Mouse (Mus musculus): ENCODE results near the gene BC004004.

The BC004004 gene

DNA sequence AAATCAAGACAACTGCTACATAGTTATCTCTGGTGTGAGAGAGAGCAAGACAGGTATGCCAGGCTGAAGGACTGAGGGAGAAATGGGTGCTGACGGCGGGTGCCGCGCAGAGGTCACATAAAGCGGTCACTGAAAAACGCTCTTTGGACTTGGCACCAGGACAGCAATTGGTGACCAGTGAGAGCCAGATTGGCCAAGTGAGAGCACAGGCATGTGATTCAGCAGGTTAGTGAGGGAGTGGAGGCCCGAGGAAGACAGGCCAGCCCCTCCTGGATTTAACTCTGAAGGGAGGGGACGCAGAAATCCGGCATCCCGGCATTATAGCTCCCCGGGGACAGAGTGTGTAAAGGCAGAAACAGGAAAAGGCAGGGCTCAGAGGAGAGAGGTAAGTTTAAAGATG, 5.3 kb downstream of the BC004004 start:
- peaks cover 12% of the 10 kb centered on the region for H3K36me3 ChIP-seq (ENCODE audit: insufficient read depth, low read length)
- H3K9me3 ChIP-seq (ENCODE audit: low read length) = no peaks in the 10 kb centered on the region
- TF ChIP-seq NANOG (IDR thresholded peaks at IDR 0.05; ENCODE audit: borderline replicate concordance, low read length) = no peak
- H3K27me3 ChIP-seq (ENCODE audit: insufficient read depth, low read length) = no peaks in the 10 kb centered on the region
- peak overlapping the region; percentile 35; the same call in 1 of the 2 replicates for H3K4me3 ChIP-seq (replicated peaks; ENCODE audit: low read length)
- H3K4me1 ChIP-seq (replicated peaks; ENCODE audit: low read depth, low read length) = peaks cover 72% of the 10 kb centered on the region

DNA sequence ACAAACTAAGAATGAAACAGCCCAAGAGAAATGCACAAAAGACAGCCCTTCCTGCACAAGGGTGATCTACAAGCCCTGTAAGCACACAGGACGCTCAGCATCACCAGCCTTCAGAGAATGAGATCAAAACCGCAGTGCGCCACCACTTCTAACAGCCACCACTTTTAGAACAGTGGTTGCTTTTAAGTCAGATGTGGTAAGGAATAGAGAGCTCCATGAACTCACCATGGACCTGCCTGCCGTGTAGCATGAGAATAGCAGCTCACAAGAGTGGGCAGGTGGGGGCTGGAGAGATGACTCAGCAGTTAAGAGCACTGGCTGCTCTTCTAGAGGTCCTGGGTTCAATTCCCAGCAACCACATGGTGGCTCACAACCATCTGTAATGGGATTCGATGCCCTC, 11.8 kb downstream of the BC004004 start:
- Histone ChIP-seq H3K4me1 (replicated peaks; ENCODE audit: low read depth, low read length) (peaks cover 80% of the 10 kb centered on the region), H3K9me3 (ENCODE audit: low read length) (peaks cover 2% of the 10 kb centered on the region; the same call in 1 of the 2 replicates), H3K4me3 (replicated peaks; ENCODE audit: low read length) (0 out of 2 replicates have a peak overlapping the region, but pooled peaks have one; percentile 1), H3K36me3 (ENCODE audit: insufficient read depth, low read length) (peaks cover 56% of the 10 kb centered on the region), H3K27me3 (ENCODE audit: insufficient read depth, low read length) (no peaks in the 10 kb centered on the region)
- TF ChIP-seq CTCF (conservative IDR thresholded peaks at IDR 0.05; ENCODE audit: low read length) = no peak
- TF ChIP-seq POU5F1 (IDR thresholded peaks at IDR 0.05; ENCODE audit: borderline replicate concordance, low read length) = no peak
- no peak for TF ChIP-seq NANOG (IDR thresholded peaks at IDR 0.05; ENCODE audit: borderline replicate concordance, low read length)

- Histone ChIP-seq H3K36me3 (ENCODE audit: insufficient read depth, low read length) (peaks cover 63% of the 10 kb centered on the region), H3K9me3 (ENCODE audit: low read length) (peaks cover 10% of the 10 kb centered on the region), H3K27me3 (ENCODE audit: insufficient read depth, low read length) (no peaks in the 10 kb centered on the region), H3K4me3 (replicated peaks; ENCODE audit: low read length) (no peak overlapping the region), H3K4me1 (replicated peaks; ENCODE audit: low read depth, low read length) (peaks cover 71% of the 10 kb centered on the region)
- TF ChIP-seq CTCF (conservative IDR thresholded peaks at IDR 0.05; ENCODE audit: low read length) (no peak), POU5F1 (IDR thresholded peaks at IDR 0.05; ENCODE audit: borderline replicate concordance, low read length) (no peak), NANOG (IDR thresholded peaks at IDR 0.05; ENCODE audit: borderline replicate concordance, low read length) (no peak)
Observed at GRCm38 (mm10) chr17:29281541-29281940, 13.0 kb downstream of the BC004004 start.

DNA sequence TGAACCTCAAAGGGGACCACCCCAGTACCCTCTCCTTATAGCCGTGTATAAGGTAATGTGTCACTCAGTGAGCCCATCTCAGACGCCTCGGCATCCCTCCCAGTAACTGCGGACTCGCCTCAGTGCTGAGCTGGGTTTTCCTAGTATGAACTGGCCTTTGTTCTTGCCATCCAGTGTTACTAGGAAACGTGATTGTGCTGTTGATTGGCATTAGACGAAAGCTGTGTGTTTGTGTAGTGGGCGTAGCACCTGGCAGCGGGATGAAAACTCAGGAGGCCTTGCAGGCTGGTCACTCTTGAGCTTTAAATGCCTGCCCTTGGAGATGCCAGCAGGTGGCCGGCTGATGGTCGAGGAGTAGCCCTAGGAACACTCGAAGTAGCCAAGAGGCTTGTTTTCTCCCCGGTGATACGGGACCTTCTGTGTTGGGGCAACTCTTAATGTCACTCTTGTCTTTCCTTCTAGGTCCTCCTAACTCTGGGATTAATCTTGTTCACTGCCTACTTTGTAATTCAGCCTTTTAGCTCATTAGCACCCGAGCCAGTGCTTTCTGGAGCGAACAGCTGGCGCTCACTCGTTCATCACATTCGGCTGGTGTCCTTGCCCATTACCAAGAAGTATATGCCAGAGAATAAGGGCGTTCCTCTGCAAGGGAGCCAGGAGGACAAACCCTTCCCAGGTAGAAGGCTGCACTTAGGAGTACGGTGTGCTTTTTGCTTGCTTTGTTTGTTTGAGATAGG, 13.8 kb downstream of the BC004004 start:
- Histone ChIP-seq H3K4me3 (replicated peaks; ENCODE audit: low read length) (no peak overlapping the region), H3K27me3 (ENCODE audit: insufficient read depth, low read length) (no peaks in the 10 kb centered on the region), H3K9me3 (ENCODE audit: low read length) (peaks cover 11% of the 10 kb centered on the region), H3K36me3 (ENCODE audit: insufficient read depth, low read length) (peaks cover 65% of the 10 kb centered on the region), H3K4me1 (replicated peaks; ENCODE audit: low read depth, low read length) (peaks cover 63% of the 10 kb centered on the region)
- TF ChIP-seq NANOG (IDR thresholded peaks at IDR 0.05; ENCODE audit: borderline replicate concordance, low read length) (no peak), POU5F1 (IDR thresholded peaks at IDR 0.05; ENCODE audit: borderline replicate concordance, low read length) (no peak), CTCF (conservative IDR thresholded peaks at IDR 0.05; ENCODE audit: low read length) (no peak)

DNA sequence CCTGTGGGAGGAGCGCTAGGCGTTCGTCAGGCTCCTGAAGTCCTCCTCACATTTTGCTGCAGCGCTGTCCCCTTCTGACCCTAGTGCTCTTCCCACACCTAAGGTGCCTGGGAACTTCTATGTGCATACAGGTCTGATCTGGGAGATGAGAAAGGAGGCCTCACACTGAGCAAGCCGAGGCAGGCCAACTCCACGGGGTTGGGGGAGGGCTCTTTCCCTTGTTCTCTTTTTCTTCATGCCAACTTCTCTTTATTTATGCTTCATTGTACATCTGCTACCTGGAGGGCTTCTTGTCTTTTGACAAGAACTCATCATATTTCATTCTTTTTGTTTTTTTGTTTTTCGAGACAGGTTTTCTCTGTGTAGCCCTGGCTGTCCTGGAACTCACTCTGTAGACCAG, 23.2 kb downstream of the BC004004 start:
- H3K4me3 ChIP-seq (replicated peaks; ENCODE audit: low read length) = no peak overlapping the region
- TF ChIP-seq NANOG (IDR thresholded peaks at IDR 0.05; ENCODE audit: borderline replicate concordance, low read length) (no peak), POU5F1 (IDR thresholded peaks at IDR 0.05; ENCODE audit: borderline replicate concordance, low read length) (no peak), CTCF (conservative IDR thresholded peaks at IDR 0.05; ENCODE audit: low read length) (no peak)

GRCm38 (mm10) chr17:29292996-29293395, 24.4 kb downstream of the BC004004 start:
- Histone ChIP-seq H3K27me3 (ENCODE audit: insufficient read depth, low read length) (no peaks in the 10 kb centered on the region), H3K36me3 (ENCODE audit: insufficient read depth, low read length) (peaks cover 73% of the 10 kb centered on the region), H3K4me1 (replicated peaks; ENCODE audit: low read depth, low read length) (peaks cover 26% of the 10 kb centered on the region), H3K4me3 (replicated peaks; ENCODE audit: low read length) (no peak overlapping the region), H3K9me3 (ENCODE audit: low read length) (no peaks in the 10 kb centered on the region)
- TF ChIP-seq NANOG (IDR thresholded peaks at IDR 0.05; ENCODE audit: borderline replicate concordance, low read length) (no peak), CTCF (conservative IDR thresholded peaks at IDR 0.05; ENCODE audit: low read length) (no peak), POU5F1 (IDR thresholded peaks at IDR 0.05; ENCODE audit: borderline replicate concordance, low read length) (no peak)

More for the DNA sequence above, 23.2 kb downstream of the BC004004 start:
- Histone ChIP-seq H3K36me3 (ENCODE audit: insufficient read depth, low read length) (peaks cover 65% of the 10 kb centered on the region), H3K9me3 (ENCODE audit: low read length) (no peaks in the 10 kb centered on the region), H3K27me3 (ENCODE audit: insufficient read depth, low read length) (no peaks in the 10 kb centered on the region), H3K4me1 (replicated peaks; ENCODE audit: low read depth, low read length) (peaks cover 14% of the 10 kb centered on the region)

DNA sequence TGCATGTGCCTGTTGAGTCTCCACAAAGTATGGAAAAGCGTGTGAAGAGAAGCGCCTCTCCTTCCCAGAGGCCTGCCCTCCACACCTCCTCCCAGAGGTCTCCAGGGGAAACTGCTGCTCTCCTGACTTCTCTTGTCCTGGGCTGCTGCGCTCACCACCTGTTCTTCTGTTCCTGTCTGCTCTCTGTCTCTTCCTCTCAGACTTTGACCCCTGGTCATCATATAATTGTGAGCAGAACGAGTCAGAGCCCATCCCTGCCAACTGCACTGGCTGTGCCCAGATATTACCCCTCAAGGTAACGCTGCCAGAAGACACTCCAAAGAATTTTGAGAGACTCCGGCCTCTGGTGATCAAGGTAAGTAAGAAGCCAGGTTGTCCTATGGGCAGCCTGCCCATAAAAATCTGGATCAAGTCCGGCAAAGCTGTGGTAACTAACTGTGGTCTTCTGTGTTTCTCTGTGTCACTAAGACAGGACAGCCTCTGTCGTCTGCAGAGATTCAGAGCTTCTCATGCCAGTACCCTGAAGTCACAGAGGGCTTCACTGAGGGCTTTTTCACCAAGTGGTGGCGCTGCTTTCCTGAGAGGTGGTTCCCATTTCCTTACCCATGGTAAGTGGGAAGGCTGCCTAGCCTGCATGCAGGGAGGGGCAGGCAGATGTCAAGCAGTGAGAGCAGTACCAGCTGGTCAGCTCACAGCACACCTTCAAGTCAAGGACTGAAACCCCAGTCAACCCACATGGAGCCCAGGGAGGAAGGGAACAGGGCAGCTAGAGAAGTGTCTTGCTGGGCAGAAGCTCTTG, 25.4 kb downstream of the BC004004 start:
- Histone ChIP-seq H3K4me1 (replicated peaks; ENCODE audit: low read depth, low read length) (peaks cover 31% of the 10 kb centered on the region), H3K9me3 (ENCODE audit: low read length) (no peaks in the 10 kb centered on the region), H3K36me3 (ENCODE audit: insufficient read depth, low read length) (peaks cover 80% of the 10 kb centered on the region), H3K27me3 (ENCODE audit: insufficient read depth, low read length) (no peaks in the 10 kb centered on the region), H3K4me3 (replicated peaks; ENCODE audit: low read length) (no peak overlapping the region)
- TF ChIP-seq CTCF (conservative IDR thresholded peaks at IDR 0.05; ENCODE audit: low read length) = no peak
- no peak for TF ChIP-seq NANOG (IDR thresholded peaks at IDR 0.05; ENCODE audit: borderline replicate concordance, low read length)
- TF ChIP-seq POU5F1 (IDR thresholded peaks at IDR 0.05; ENCODE audit: borderline replicate concordance, low read length) = no peak

GRCm38 (mm10) chr17:29295835-29296234, 27.2 kb downstream of the BC004004 start:
- Histone ChIP-seq H3K4me1 (replicated peaks; ENCODE audit: low read depth, low read length) (peaks cover 33% of the 10 kb centered on the region), H3K4me3 (replicated peaks; ENCODE audit: low read length) (no peak overlapping the region), H3K27me3 (ENCODE audit: insufficient read depth, low read length) (no peaks in the 10 kb centered on the region), H3K9me3 (ENCODE audit: low read length) (no peaks in the 10 kb centered on the region), H3K36me3 (ENCODE audit: insufficient read depth, low read length) (peaks cover 88% of the 10 kb centered on the region)
- TF ChIP-seq POU5F1 (IDR thresholded peaks at IDR 0.05; ENCODE audit: borderline replicate concordance, low read length) = no peak
- no peak for TF ChIP-seq CTCF (conservative IDR thresholded peaks at IDR 0.05; ENCODE audit: low read length)
- TF ChIP-seq NANOG (IDR thresholded peaks at IDR 0.05; ENCODE audit: borderline replicate concordance, low read length) = no peak

Measured in E14TG2a.4 (cell line).